Mouse (Mus musculus) left cerebral cortex, postnatal 25 days (tissue): ENCODE measurements at regions not wholly inside any gene's neighbourhood (a gene's known extent, or its start where the extent isn't known, plus 50 kb on each side); places are given as distances from the start of the nearest gene placed in this dataset.

Source experiments
- DNase-seq, 2 experiments: peaks; one replicate each; pipeline ENCODE4 v3.0.0; 2022; ENCODE audit warnings: low spot score in 2 of 2, mixed read lengths in 1 of 2
- intact Hi-C: fragments of 180-260 bp; cut with DNase I; formaldehyde crosslinking; loops from one replicate; pipeline ENCODE4 v1.15.1; 2025

- intact Hi-C loops, result no loop called here
- DNase-seq, result no peak
Measured at GRCm38 (mm10) chr13:37718364-37718763, 59.8 kb upstream of the Rreb1 start.
